Mouse (Mus musculus) olfactory bulb, adult 2 months (tissue): ENCODE results near the gene Tubg1.

Source experiments
- CTCF ChIP-seq: fragments of 200-500 bp; IDR thresholded peaks from 2 replicates; pipeline ENCODE4 v1.5.1; 2012; ENCODE audit warnings: low read depth, mild to moderate bottlenecking, low read length, moderate library complexity; ENCODE audit not compliant: insufficient read depth
- POLR2A ChIP-seq: fragments of 200-500 bp; IDR thresholded peaks from 2 replicates; pipeline ENCODE4 v1.6.1; 2012; ENCODE audit warnings: mild to moderate bottlenecking, low read depth, low read length, moderate library complexity; ENCODE audit not compliant: insufficient read depth

- TF ChIP-seq CTCF (no peak), POLR2A (no peak)
Measured at GRCm38 (mm10) chr11:101174851-101175628, 55.3 kb downstream of the Tubg1 start, which contains the start of gene Ccr10.
